Mouse (Mus musculus) E14TG2a.4 (cell line): ENCODE data around the gene Inpp5f.

ENCODE experiments used
- CTCF ChIP-seq: conservative IDR thresholded peaks from 2 replicates; pipeline ENCODE4 v1.5.1; 2014; ENCODE audit warnings: low read length
- NANOG ChIP-seq: IDR thresholded peaks from 2 replicates; pipeline ENCODE4 v1.6.1; 2014; ENCODE audit warnings: borderline replicate concordance, low read length, mixed read lengths
- POU5F1 ChIP-seq: IDR thresholded peaks from 2 replicates; pipeline ENCODE4 v1.6.1; 2014; ENCODE audit warnings: low read length, borderline replicate concordance

- TF ChIP-seq CTCF (no peak), NANOG (no peak), POU5F1 (no peak)
Observed at GRCm38 (mm10) chr7:128739116-128739461, 128.0 kb downstream of the Inpp5f start.
